Mouse (Mus musculus) layer of hippocampus, adult 9-10 months (tissue): ENCODE results near the gene Rasl11b.

Experiments
- DNase-seq: peaks from one replicate; pipeline ENCODE4 v3.0.0; 2022; ENCODE audit warnings: low spot score

Rasl11b gene

DNA sequence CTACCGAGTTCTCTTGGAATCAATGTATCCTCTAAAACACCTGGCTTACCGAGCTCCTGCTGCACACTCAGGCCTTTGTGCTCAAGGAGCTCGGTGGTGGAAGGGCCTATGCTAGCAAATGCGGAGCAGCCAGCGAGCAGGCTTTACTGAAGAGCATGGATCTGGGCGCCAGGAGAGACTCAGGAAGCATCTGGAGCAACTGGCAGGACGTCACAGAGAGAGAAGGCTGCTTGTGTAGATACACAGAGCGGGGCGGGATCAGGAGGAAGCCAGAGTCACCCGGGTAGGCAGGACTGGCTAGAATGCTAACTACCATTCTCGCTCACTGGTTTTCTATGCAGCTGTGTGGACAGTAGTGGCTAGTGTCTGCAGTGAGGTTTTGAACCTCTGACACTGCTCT, 16.3 kb downstream of the Rasl11b start:
- DNase-seq = no peak

- DNase-seq = no peak
These were observed 19.5 kb downstream of the Rasl11b start for GRCm38 (mm10) chr5:74214501-74215110.

- DNase-seq = no peak
These were observed 20.0 kb downstream of the Rasl11b start for GRCm38 (mm10) chr5:74215125-74215524.

GRCm38 (mm10) chr5:74218524-74218923, 23.4 kb downstream of the Rasl11b start:
- DNase-seq = no peak

DNA sequence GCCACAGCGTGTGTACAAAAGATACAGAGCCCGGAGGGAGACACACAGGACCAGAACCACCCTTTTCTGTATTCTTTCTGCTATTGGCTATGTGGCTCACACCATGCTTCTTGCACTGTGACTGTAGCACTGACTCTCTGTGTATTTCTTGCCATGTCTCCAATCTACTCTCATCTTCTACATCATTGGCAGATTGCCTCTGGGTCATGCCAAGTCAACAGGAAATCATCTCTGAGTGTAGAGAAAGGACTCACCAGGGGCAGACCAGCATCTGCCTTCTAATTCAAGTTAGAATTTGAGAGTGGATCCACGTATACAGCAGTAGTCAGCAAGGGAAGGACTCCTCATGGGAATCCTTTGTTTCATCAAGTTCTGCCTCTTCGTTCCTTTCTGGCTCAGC, 27.5 kb downstream of the Rasl11b start:
- no peak for DNase-seq

GRCm38 (mm10) chr5:74224480-74224879, 29.4 kb downstream of the Rasl11b start:
- no peak for DNase-seq

DNA sequence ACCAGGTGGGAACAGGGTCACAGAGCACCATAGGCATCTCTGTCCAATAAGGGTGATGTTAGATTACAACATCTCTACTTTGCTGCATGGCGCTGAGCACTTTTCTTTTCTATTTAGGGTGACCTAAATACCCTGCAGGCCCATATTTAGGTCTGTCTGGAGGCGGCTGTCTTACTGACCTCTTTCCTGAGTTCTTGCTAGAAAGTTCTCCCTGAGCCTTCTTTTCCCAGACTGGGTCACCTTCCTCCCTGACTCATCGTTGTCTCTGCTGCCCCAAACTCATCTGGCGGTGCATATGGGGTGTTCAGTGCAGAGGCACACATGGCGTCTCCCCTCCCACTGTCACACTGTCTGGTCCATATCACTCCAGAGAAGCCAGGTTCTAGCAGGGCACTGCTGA, 31.1 kb downstream of the Rasl11b start:
- no peak for DNase-seq

DNA sequence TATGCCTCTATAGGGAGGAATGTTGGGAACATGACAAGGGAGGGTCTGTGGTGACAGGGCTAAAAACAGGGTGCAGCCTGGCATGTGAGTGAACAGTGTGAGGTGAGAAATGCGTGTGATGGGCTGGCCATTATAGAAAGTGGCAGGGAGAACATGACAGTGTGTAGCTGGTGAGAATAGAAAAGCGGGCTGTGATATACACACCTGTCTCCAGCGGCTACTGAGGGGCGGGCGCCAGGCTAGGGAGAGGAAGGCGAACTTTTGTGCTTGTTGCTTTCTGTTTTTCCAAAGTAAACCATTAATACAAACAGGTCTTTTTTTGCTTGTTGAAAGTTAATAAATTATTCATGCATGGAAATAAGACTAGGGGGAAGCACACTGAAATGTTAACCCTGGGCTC, 32.3 kb downstream of the Rasl11b start:
- DNase-seq = no peak

GRCm38 (mm10) chr5:74228938-74229337, 33.9 kb downstream of the Rasl11b start:
- DNase-seq = no peak

DNA sequence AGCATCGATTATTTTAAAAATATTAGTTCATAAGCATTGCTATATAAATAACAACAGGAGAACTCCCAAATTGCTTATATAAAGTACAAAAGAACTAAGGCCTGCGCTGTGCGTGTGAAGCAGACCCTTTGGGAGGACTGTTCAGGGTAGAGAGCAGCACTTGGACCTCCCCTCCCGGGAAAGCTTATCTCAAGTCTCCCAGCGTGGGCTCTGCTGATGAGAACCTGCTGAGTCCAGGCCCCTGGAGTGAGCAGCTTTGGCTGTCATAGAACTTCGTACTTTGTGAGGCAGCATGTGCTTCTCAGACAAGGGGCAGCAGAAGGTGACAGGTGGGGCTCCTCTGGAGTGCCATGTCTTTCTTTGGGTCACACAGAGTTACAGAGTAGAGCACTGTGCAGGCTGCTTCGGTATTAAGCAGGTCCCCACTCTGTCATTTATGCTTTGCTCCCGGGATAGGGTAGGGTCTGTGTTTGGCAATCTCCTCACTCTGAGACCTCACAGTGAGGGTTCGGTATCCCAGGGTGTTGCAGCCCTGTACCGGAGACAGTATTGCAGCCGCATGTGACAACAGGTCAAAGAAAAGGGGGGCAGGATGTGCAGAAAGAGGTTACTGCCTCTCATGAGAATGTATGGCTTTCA, 34.8 kb downstream of the Rasl11b start:
- no peak for DNase-seq

DNA sequence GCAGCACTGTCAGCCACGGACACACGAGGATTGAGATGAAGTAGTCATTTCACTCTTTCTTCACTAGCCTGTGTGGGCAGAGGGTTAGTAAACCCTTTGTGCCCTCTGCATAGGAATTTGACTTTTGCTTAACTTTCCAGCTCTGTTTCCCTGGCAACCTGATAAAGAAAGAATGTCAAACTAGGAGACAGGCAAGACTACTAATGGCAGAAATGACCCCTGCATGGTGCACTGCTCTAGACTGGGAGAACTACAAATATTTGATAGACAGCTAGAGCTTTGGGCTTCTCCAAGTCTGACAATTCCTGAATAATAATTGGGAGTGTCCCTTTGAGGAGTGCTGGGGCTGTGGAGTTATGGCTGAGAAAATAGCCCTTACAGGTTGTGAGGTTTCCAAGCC, 35.4 kb downstream of the Rasl11b start:
- DNase-seq = no peak

DNA sequence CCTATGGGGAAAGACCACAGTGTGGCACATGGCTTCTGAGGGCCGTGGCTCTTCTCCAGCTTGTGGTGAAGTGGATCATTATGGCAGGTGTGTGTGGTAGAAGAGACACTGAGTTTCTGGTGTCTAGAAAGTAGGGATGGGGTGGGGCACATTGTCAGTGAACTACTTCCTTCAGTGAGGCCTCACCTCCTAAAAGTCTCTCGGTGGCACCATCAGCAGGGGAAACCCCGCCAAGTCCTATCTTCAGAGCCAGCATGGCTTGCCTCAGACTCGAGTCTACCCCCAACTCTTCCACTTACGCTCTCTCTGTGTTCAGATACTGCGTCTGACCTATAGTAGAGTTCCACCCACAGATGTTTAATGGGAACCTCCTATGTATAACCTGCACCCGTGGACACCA, 38.7 kb downstream of the Rasl11b start:
- DNase-seq = no peak

GRCm38 (mm10) chr5:74239369-74239768, 44.3 kb downstream of the Rasl11b start:
- no peak for DNase-seq

GRCm38 (mm10) chr5:74240298-74240697, 45.2 kb downstream of the Rasl11b start:
- no peak for DNase-seq

- no peak for DNase-seq
These were observed 46.0 kb downstream of the Rasl11b start for GRCm38 (mm10) chr5:74240926-74241680.

- DNase-seq = no peak
These were observed 47.6 kb downstream of the Rasl11b start for GRCm38 (mm10) chr5:74242654-74243053.

- no peak for DNase-seq
These were observed 49.4 kb downstream of the Rasl11b start for GRCm38 (mm10) chr5:74244406-74245019.

DNA sequence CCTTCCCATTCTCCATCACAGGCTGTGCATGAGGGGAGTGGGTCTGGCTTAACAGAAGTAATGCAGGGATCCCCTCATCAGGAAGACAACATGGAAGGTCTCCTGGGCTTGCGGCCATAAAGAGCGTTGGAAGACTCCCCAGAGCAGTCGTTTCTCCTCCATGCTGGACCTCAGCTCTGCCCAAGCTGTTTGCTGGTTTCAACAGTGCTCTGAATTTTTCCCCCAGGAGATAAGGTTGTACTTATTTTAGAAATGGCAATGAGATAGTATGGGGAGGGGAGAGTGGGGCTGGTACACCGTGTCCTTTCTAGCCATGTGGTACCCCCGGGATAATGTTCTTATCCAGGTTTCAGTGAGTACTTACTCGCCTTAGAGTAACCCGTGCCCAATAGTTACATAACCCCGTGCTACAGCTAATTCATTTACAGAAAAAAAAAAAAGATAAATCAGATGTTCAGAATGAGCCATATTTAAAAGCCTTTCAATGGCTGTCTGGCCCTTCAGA, 50.6 kb downstream of the Rasl11b start:
- DNase-seq = no peak

- no peak for DNase-seq
These were observed 51.4 kb downstream of the Rasl11b start for GRCm38 (mm10) chr5:74246453-74246852.

- no peak for DNase-seq
These were observed 51.9 kb downstream of the Rasl11b start for GRCm38 (mm10) chr5:74246971-74247370.
